In genomic region chr13:107449598-107450179, GRCm38 (mm10) we compare ENCODE assay signal across 9 mouse cellular contexts.
DNase-seq lines count a peak whose midpoint lies in the region; ATAC-seq and TF ChIP-seq lines count a peak whose summit lies in the region.
"Had no signal": no experiment of that assay in that cellular context is flagged by ENCODE, and none has a peak within 500 bp of the region (broad histone marks: within the 10 kb centered on the region; RNA-seq: fewer than 3 reads in every experiment).

No protein-coding gene starts in this region.

- no peak for TF ChIP-seq EP300 in lung, postnatal 0 days (IDR thresholded peaks at IDR 0.05)

- WGBS in midbrain, embryonic 15.5 days = 73% methylated on average over 11 of the region's 11 CpGs
- WGBS in midbrain, embryonic 10.5 days = 86% methylated on average over 11 of the region's 11 CpGs
- 58% methylated on average over 11 of the region's 11 CpGs for WGBS in lung, postnatal 0 days

- no peak overlapping the region for H3K4me3 ChIP-seq in midbrain, embryonic 15.5 days
- H3K4me3 ChIP-seq in midbrain, embryonic 10.5 days = no peak overlapping the region
- H3K4me3 ChIP-seq in lung, postnatal 0 days (ENCODE audit: low read depth, low read length) = no peak overlapping the region
- H3K4me3 ChIP-seq: limb, embryonic 13.5 days had no signal

- no peaks in the 10 kb centered on the region for H3K4me1 ChIP-seq in midbrain, embryonic 15.5 days
- H3K4me1 ChIP-seq in midbrain, embryonic 10.5 days = no peaks in the 10 kb centered on the region
- H3K4me1 ChIP-seq in lung, postnatal 0 days (ENCODE audit: insufficient read depth, low read depth, low read length) = no peaks in the 10 kb centered on the region
- H3K4me1 ChIP-seq: limb, embryonic 13.5 days had no signal

- no peak for TF ChIP-seq CTCF in lung, postnatal 0 days (IDR thresholded peaks at IDR 0.05)

- H3K36me3 ChIP-seq in midbrain, embryonic 15.5 days (replicated peaks) = no peaks in the 10 kb centered on the region
- H3K36me3 ChIP-seq in midbrain, embryonic 10.5 days = no peaks in the 10 kb centered on the region
- no peaks in the 10 kb centered on the region for H3K36me3 ChIP-seq in lung, postnatal 0 days (ENCODE audit: insufficient read depth, low read length)
- H3K36me3 ChIP-seq: limb, embryonic 13.5 days had no signal

- no peak overlapping the region for H3K27ac ChIP-seq in midbrain, embryonic 15.5 days
- H3K27ac ChIP-seq in midbrain, embryonic 10.5 days (replicated peaks) = no peak overlapping the region
- H3K27ac ChIP-seq in lung, postnatal 0 days (ENCODE audit: low read length) = no peak overlapping the region
- H3K27ac ChIP-seq: limb, embryonic 13.5 days had no signal

- no peak overlapping the region for H3K4me2 ChIP-seq in midbrain, embryonic 15.5 days
- H3K4me2 ChIP-seq in lung, postnatal 0 days (replicated peaks; ENCODE audit: low read depth, low read length) = peak overlapping the region; percentile 32
- H3K4me2 ChIP-seq: limb, embryonic 13.5 days had no signal

- peak; percentile 62 for ATAC-seq in midbrain, embryonic 15.5 days (replicated peaks)
- peak; percentile 53 for ATAC-seq in lung, postnatal 0 days

- no peaks in the 10 kb centered on the region for H3K27me3 ChIP-seq in midbrain, embryonic 15.5 days (replicated peaks)
- H3K27me3 ChIP-seq in midbrain, embryonic 10.5 days (ENCODE audit: low read depth, poor library complexity, severe bottlenecking) = no peaks in the 10 kb centered on the region
- no peaks in the 10 kb centered on the region for H3K27me3 ChIP-seq in lung, postnatal 0 days (replicated peaks; ENCODE audit: insufficient read depth, low read length)
- H3K27me3 ChIP-seq: limb, embryonic 13.5 days had no signal

- DNase-seq in midbrain, embryonic 10.5 days (ENCODE audit: low spot score) = no peak
- peak; percentile 45 for DNase-seq in brain, embryonic 18.5 days (ENCODE audit: low read depth, low spot score)
- peak; percentile 32 for DNase-seq in gastrocnemius, adult 18-20 months (ENCODE audit: low spot score)
- DNase-seq in kidney, postnatal 25 days = peak; percentile 55 to 77
- peak; percentile 32 for DNase-seq in lung, postnatal 0 days (ENCODE audit: low spot score)
- no peak for DNase-seq in spleen, adult 18-20 months
- DNase-seq in urinary bladder, postnatal 14 days (ENCODE audit: low spot score) = no peak

- H3K9me3 ChIP-seq in midbrain, embryonic 15.5 days = no peaks in the 10 kb centered on the region
- 0 out of 2 replicates have a peak, but pooled peaks cover 7% of the 10 kb centered on the region for H3K9me3 ChIP-seq in midbrain, embryonic 10.5 days (replicated peaks)
- H3K9me3 ChIP-seq in lung, postnatal 0 days (ENCODE audit: low read length) = no peaks in the 10 kb centered on the region
- H3K9me3 ChIP-seq: limb, embryonic 13.5 days had no signal

- H3K9ac ChIP-seq in midbrain, embryonic 15.5 days = no peak overlapping the region
- H3K9ac ChIP-seq in lung, postnatal 0 days (replicated peaks; ENCODE audit: low read depth) = no peak overlapping the region
- H3K9ac ChIP-seq: limb, embryonic 13.5 days had no signal

Comparison
In these comparisons a context has a peak if more than half of its experiments do, and no peak if none do; other contexts are left out.
1. DNase-seq: peak in brain, embryonic 18.5 days (single experiment), gastrocnemius, adult 18-20 months (single experiment), kidney, postnatal 25 days (2 of 2) and lung, postnatal 0 days (single experiment); none in midbrain, embryonic 10.5 days (single experiment), spleen, adult 18-20 months (0 of 2) and urinary bladder, postnatal 14 days (single experiment).